Mouse (Mus musculus) megakaryocyte-erythroid progenitor cell, adult 5-6 weeks (primary cell): ENCODE results near the gene Cracr2b. TPM values are rescaled to one million over a fixed set of nuclear protein-coding genes. Genes with fewer than 3 reads are reported as not detected.

Experiments used
- ATAC-seq: replicated peaks from 2 replicates; pipeline ENCODE4 v1.8.0; 2016; ENCODE audit warnings: mild to moderate bottlenecking, inconsistent platforms; ENCODE audit not compliant: severe bottlenecking, poor library complexity, low FRiP score, low TSS enrichment
- total RNA-seq, 2 experiments: library from RNA; stranded (forward) in 1 of 2; stranded (reverse) in 1 of 2; fragments of 200-1000, 215-1000 nt in 1 of 2; fragments of >200 nt in 1 of 2; fragmentation: Nextera tagmentation in 1 of 2; gene quantifications; 2 replicates each; pipeline ENCODE4 v1.2.3; 2014 to 2017

Cracr2b gene
- total RNA-seq, 2 experiments from 2014 or later: 0.23 TPM; not detected in 1

GRCm38 (mm10) chr7:141447110-141447991 lies 13.5 kb upstream of the Cracr2b start, which contains the start of gene Rplp2:
Gene Rplp2, plus strand, starts transcription at chr7:141447370.
- ATAC-seq: peak; percentile 74

- no peak for ATAC-seq
These were observed 9.0 kb upstream of the Cracr2b start for GRCm38 (mm10) chr7:141451928-141452327.

- ATAC-seq: no peak
These were observed 7.3 kb upstream of the Cracr2b start for GRCm38 (mm10) chr7:141453636-141454035.

- peak; percentile 78 for ATAC-seq
These were observed 5.8 kb upstream of the Cracr2b start, which contains the start of gene Pnpla2 for GRCm38 (mm10) chr7:141454967-141455551. Gene Pnpla2, plus strand, starts transcription at chr7:141455198.

DNA sequence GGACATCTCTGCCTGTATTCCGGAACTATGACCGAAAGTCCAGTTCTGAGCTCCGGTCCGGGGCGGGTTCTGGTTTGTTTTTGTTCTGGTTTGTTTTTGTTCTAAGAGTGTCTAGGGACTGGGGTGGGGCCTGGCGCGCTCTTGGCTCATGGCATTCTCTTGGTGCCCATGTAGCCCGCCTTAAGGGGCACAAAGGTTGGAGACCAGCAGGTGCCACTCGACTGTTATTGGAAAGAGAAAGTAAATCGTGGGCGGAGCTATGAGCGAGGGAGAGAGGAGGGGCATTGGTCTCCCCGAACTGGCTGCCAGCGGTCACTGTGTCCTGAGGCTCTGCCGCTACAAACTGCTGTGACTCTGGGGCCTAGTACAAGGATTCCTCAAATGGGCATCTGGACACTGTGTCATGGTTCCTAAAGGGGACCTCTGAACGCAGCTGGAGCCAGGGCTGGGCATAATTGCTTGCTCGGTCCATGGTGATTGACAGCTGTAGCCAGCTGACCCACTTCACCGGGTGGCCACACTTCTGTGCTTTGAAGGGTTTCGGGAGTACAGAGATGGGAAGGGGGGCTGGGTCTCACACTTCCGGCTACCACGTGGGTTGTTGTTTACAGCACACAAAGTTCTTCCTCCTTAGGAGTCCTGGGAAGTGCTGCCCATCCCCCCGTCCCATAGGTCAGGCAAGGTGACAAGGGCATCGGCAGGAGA lies 5.1 kb upstream of the Cracr2b start:
- ATAC-seq: peak; percentile 33; the same call in 1 of the 2 replicates

DNA sequence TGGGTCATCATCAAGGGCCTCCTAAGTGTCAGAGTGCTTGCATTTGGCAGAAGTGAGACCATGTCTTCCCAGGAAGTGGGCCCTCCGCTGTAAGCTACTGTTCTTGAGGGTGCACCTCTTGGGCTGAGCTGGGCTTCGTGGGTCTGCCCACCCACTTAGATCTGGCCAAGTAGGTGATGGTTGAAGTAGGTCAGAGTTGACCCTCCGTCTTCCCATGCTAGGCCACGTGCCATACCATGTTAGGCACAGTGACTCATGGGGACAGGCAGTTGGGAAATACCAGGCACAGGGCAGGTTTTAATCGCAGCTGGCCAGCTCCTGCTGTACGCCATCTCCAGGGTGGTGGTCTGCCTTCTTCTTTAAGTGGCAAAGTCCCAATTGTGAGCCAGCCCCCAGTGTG lies 4.2 kb upstream of the Cracr2b start:
- no peak for ATAC-seq

GRCm38 (mm10) chr7:141457236-141457635 lies 3.7 kb upstream of the Cracr2b start:
- ATAC-seq: no peak

GRCm38 (mm10) chr7:141457986-141458660 lies 2.8 kb upstream of the Cracr2b start:
- no peak for ATAC-seq

- no peak for ATAC-seq
These were observed 2.2 kb upstream of the Cracr2b start for GRCm38 (mm10) chr7:141458661-141459060.

DNA sequence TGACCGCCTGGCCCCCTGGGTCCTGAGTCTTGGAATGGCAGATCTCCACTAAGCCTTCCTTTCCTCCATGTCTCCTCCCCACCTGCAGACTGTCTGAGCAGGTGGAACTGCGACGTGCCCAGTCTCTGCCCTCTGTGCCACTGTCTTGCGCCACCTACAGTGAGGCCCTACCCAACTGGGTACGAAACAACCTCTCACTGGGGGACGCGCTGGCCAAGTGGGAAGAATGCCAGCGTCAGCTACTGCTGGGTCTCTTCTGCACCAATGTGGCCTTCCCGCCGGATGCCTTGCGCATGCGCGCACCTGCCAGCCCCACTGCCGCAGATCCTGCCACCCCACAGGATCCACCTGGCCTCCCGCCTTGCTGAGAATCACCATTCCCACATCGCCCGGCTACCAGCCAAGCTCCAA lies 1.6 kb upstream of the Cracr2b start:
- no peak for ATAC-seq

GRCm38 (mm10) chr7:141460001-141460390 lies 898 bp upstream of the Cracr2b start:
- no peak for ATAC-seq

DNA sequence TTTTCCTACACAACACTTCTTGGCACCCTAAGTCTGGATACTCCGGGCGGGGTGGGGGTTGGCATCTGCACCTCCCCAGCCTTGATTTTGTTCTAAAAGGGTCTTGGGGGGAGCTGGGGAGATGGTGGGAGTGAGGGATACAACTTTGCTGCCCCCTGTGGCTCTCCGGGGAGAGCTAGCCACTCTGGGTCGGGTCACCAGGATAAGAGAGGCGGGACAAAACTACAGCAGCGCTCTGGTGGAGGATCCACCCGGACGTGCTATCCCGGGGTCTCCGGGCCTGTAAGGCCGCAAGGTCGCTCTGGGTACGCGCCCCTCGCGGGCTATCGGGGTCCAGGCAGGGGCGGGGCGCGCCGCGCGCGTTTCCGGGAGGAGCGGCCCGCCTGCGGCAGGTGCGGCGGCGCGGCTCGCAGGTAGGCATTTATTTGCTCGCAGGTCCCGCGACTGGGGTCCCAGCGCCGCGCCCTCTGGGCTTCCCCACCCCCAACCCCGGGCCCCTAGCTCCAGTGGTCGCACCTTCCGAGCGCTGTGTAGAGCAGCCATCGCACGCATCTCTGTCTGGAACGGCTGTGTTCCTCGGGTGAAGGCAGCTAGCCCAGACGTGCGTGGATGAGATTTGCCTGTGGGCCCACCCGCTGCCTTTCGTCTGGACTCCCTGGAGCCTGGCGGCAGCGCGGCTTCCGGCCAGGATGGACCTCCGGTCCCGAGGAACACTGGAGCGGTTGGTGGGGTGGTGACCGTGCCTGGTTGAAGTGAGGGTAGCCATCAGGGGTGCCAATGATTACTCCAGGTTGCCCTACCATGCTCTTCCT lies 833 bp downstream of the Cracr2b start:
- ATAC-seq: no peak

DNA sequence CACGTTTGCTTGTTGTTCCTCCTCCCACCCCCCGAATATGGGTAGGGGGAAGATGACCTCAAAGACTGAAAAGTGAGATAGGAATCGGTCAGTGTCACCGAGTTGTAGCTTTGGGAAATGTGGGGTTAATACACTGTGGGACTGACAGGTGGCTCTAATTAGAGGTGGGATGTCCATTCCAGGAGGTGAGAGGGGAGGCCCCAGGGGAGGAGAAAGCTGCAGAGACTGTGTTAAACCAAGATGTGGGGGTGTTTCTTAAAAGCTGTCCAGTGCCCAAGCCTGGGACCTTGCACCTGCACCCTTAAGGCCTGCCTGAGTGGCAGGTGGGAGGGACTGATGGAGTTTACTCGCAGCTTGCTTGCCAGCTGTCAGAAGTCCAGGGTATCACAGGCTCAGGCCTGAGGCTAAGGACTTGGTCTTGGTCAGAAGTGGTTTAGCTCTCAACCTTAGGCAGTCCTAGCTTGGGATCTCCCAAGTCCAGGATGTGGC lies 1.5 kb downstream of the Cracr2b start:
- ATAC-seq: no peak

GRCm38 (mm10) chr7:141463824-141464602 lies 3.1 kb downstream of the Cracr2b start:
- no peak for ATAC-seq

GRCm38 (mm10) chr7:141464603-141465201 lies 3.8 kb downstream of the Cracr2b start:
- ATAC-seq: no peak

DNA sequence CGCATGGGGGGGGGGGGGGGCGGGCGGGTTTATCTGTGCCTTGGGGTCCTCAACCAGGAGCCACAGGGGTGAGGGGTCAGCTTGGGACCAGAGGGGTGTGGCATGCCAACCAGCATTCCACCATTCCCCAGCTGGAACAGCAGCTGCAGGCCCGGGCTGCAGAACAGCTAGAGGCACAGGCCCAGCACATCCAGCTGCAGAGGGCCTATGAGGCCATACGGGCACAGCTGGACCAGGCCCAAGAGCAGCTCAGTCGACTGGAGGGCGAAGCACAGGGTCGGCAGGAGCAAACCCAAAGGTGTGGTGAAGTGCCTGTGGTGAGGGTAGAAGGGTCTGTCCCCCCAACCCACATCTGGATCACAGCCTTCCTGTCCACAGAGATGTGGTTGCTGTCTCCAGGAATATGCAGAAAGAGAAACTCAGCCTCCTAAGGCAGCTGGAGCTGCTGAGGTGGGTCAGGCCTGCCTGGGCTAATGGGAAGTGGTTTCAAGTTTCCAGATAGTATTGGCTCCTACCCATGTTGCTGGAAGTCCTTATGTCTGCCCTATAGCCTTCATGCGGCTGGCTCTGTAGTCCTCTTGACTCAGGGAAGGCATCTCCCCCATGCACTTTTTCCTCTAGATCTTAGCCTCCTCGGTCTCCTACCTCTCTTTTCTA lies 4.6 kb downstream of the Cracr2b start:
- no peak for ATAC-seq

DNA sequence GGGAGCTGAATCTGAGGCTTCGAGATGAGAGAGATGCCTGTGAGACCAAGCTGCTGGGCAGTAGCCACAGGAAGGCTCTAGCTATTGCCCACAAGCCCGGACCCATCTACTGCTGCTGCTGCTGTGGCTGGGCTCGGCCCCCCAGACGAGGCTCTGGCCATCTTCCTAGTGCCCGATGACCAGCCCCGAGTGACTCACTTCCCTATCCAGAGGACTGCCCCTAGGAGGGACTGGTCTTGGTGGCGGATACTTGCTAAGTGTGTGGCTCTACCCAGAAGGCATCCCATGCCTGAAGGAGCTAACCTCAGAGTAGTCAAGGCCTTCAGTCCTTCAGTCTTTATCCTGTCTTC lies 5.1 kb downstream of the Cracr2b start:
- ATAC-seq: no peak
